Mouse (Mus musculus) cerebellum, adult 9-11 months (tissue): ENCODE results near the gene Cux1.
"Not testable (repeated sequence)": the region's sequence is repeated elsewhere in the genome, so short reads cannot be mapped to it uniquely, and the experiment has no call there.

Experiments
- DNase-seq: peaks from one replicate; pipeline ENCODE4 v3.0.0; 2022

The Cux1 gene

DNA sequence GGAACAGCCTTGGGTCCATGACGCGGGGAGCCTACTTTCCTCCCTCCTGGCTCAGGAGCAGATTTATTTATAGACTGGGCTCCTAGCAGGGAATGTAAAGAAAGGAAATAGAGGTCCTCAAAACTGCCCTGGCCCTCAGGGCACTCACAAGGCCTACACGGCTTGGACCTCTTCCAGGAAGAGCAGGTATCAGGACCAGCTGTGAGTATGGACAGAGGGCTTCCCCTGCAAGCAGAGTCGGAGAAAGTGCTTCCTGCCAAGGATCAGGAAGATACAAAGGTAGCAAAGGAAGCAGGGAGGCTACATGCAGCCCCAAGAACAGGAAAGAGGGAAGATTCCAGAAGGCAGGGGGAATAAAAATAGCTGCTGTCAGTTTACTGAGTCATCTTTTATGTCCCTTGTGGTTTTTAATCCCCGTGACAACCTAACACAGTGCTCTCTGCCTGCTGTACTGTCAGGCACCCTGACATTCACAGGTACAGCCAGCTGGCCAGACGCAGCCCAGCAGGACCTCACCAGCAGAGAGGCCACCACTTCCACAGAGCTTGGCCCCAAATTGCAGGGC, 66.9 kb downstream of the Cux1 start:
- DNase-seq: peak; percentile 79

DNA sequence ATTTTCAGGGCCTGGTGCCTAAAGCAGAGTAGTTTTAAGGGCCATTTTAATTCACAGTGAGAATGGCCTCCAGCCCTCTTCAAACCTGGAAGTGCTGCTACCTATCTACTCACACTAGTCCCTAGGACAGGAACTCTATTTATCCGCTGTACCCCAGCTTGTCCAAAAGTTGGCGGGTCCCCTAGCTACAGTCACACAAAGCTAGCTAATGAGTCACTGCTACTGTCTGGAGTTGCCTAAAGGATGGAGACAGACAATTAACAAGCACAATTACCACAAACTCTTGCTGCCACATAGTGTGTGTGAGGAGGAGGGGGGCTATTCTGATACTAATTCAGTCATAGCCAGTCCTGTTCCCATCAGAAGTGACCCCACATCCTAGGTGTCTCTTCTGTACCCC, 68.0 kb downstream of the Cux1 start:
- DNase-seq: no peak

DNA sequence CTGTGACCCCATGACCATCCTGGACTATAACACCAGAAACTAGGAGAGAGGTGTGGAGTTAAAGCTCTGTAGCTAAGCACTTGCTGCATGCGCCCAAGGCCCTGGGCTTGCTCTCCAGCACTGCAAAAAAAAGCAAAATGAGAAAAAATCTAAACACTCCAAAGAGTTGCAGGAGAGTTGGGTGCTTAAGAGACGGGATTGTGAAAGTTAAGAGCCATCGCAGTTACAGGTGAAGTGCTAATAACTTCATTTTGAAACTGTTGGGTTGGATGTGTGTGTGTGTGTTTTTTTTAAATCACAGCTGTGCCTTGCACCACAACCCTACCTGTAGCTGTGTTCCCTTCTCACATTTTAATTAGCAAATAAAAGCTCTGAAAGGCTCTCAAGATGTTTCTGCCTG, 68.5 kb downstream of the Cux1 start:
- no peak for DNase-seq

DNA sequence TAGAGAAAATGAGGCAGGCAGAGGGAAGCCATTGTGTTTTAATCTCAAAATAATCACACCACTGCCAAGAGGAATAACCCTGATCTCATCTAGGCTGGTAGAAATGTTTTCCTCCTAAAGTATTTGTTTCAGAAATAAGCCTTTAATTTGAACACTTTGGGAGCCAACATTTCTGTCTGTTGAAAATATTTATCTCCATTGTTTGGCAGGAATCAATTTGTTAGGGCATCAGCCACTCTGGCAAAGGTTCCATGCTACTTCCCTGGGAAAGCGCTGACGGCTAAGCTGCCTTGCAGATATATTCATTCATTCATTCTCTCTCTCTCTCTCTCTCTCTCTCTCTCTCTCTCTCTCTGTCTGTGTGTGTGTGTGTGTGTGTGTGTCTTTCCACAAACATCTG, 70.0 kb downstream of the Cux1 start:
- DNase-seq: no peak

DNA sequence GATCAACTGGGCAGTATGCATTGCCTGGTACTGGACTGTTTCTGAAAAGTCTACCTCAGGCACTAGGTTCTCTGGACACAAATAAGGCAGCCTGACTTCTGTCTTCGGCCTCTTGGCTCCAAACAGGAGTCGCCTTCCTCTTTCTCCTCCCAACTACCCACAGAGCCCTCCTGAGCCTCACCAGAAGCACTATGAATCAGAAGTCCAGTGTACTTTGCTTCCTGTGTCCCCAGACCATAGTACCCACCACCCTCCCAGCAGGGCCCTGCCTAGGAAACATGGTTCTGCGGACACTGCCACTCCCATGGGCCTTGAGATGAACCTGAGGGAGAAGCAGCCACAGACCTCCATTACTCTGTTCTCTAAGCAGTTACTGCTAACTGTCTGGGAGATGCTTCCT, 71.7 kb downstream of the Cux1 start:
- DNase-seq: no peak

DNA sequence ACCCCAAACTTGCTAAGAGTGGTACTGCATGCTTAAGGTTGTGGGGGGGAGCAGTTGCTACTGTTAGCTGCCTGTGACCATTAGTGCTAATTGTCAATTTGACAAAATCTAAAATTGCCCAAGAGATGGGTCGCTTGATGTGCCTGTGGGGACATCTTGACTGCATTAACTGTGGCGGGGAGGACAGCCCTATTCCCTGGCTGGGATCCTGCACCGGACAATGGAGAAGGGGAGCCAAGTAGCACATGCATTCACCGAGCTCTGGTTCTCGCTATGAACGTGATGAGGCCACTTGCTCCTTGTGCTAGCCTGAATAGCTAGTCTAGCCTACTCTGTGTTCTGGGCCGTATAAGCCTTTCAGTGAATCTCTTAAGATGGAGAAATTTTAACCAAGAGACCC, 72.4 kb downstream of the Cux1 start:
- DNase-seq: no peak

DNA sequence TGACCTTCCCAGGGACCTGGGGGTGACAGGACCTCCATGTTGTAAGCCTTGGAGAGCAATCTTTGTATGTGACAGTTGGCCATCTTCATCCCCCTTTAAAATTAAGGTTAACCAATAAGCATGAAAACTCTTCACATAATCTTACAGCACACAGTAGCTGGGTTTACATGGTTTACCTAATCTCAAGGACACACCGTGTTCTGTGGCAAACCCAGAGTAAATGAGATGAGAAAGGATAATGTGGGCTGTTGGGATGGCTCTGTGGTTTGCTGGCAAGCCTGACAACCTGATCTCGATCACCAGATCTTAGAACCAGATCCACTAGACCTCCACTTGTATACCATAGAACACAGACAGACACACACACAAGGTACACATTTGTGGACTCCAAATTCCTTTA, 73.0 kb downstream of the Cux1 start:
- no peak for DNase-seq

DNA sequence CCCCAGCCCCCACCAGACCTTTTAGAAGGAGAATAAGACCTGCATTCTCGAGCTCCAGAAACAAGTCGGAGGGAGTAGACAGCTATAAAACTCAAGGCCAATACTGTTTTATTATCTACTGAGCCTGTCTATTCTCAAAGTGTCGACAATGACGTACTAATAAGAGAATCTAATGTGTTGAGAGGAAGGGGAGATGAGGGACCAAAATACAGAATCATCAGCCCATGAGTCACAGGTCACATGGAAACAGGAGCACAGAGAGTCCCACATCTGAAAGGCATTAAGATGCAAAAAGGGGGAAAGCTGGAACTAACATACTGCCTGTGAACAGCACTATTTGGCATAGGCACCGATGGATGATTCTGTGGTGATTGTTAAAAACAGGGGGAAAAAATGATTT, 77.8 kb downstream of the Cux1 start:
- no peak for DNase-seq

DNA sequence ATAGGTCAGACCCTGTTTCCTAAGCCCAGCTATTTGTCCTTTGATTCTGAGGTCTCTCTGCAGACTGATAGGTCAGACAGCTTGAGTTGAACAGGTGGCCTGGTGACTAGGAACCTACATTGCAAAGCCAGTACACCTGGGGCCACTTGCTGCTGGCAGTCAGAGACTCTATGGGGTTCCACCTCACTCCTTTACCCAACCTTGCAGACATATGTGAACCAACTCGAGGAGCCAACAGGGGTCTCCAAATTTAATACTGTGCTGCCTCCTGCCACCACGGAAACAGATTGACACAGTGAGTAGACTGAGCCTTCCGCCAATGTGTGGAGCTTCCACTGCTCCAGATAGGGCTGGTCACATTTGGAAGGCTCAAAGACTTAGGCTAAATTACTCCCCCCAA, 78.6 kb downstream of the Cux1 start:
- peak; percentile 92 for DNase-seq

DNA sequence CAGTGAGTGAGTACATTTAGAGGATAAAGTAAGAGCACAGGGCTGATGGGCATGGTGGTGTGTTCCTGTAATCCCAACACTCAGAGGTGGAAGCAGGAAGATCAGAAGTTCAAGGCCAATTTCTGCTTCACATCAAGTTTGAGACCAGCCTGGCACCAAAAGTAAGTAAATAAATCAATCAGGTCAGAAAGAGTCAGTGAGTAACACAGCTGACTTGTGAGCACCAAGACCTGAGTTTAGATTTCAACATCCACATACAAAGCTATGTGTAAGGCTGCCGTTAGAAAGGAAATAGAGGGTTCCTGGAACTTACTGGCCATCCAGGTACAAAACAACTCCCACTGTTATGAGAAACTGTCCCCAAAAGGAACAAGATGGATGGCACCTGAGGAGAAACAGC, 79.1 kb downstream of the Cux1 start:
- DNase-seq: no peak

DNA sequence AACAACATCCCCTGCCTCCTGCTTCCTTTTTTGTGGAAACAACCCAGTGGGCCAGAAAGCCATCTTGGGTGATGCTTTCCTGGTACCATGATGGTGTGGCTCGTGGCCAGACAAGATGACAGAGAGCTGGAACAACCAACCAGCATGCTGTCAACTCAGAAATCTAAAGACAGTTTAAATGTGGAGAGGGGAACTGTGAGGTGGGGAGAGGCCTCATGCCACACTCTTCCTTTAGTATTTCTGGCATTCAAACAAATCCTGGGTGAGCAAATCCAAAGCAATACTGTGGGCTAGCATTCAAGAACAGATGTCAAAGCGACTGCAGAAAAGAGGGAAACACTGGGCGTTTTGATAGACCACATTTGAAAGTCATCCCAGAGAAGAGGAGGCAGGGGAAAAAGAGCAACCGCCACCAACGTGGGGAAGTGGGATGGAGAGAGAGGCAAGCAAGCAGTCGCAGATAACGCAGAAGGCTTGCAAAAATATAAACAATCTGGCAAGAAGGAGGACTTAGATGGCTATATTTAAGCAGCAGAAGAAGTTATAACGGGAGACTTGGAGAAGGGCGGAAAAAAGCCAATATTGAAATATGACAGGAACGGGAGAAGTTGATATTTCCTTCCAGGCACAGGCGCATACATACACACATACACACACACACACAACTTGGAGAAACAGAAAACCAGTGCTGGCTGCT, 79.7 kb downstream of the Cux1 start:
- peak; percentile 62 for DNase-seq

DNA sequence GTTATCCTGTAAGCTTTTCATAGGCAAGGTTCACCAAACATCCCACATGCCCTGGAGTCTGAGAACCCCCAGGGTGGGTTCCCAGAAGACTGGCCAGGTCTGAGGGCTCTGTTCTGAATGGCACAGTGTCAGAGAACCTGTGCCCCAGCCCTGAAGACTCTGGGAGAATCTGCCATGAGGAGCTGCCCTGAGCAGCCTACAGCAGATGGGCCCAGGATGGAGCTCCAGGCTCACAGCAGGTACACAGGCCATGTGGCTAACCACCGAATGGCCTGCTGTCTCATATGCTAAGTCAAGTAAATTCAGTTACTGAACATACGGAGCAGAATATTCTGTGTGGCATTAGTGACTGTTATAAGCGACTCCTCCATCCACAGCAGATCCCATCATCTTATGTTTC, 80.9 kb downstream of the Cux1 start:
- DNase-seq: peak; percentile 96

DNA sequence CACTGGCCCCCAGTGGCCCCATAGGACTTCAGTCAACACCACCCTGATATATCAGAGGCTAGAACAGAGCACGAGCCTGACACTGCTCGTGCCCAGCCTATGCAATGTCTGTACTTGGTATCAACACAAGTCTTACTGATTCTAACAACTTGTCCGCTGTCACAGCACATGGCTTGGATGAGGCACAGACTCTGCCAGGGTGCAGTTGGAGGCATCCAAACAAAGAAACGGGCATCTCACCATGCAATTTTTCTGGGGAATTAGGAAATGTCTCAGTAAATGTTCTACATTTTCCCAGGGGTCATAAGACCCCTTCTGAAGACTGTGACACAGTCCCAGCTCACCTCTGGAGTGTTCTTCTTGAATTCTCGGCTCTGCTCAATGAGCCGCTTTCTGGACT, 81.9 kb downstream of the Cux1 start:
- peak; percentile 52 for DNase-seq

DNA sequence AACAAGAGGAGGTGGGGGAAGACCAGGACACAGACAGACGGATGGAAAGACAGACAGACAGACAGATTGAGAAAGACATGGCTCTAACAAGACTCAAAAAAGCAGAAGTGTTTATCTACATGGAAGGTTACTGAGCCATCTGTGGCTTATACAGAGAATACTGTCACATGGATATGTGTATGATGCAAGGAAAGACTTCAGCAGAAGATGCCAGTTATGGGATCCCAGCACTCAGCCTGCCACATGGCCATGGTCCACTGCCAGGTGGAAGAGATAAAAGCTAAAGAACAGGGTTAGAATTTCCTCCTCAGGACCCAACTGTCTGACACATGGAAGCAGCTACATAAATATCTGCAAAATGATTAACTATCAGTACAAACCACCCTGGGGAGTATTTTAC, 84.9 kb downstream of the Cux1 start:
- peak; percentile 78 for DNase-seq

DNA sequence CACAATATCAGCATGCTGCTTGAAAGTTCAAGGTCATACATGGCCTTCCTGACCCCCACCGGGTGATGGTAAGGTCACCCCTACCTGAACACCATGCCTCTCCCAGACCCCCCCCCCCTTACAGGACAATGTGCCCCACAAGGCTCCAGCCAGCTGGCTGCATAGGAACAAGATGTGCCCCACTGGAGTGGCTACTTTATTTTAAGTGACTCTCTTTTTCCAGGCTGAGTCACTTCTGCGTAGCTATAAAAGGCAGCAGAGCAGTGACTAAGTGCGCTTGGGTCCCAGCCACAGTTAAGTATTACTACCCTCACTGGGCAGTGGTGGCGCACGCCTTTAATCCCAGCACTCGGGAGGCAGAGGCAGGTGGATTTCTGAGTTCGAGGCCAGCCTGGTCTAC, 86.7 kb downstream of the Cux1 start:
- DNase-seq: no peak

DNA sequence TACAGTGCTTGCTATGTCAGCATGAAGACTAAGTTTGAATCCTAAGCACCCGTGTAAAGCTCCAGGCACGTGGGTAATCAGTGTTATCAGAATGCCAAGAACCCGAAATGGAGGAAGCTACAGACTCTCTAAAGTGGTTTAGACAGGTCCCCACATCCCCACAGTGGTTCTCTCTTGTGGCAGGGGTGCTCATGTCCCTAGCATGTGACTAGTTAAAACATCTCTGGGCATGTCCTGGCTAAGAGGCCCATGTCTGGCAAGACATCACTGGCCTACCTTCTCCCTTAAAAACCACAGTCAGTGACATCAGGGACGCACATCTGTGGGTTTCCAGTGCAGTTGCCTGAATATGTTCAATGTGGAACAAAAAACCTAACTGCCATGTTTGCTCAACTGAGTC, 87.5 kb downstream of the Cux1 start:
- DNase-seq: no peak

DNA sequence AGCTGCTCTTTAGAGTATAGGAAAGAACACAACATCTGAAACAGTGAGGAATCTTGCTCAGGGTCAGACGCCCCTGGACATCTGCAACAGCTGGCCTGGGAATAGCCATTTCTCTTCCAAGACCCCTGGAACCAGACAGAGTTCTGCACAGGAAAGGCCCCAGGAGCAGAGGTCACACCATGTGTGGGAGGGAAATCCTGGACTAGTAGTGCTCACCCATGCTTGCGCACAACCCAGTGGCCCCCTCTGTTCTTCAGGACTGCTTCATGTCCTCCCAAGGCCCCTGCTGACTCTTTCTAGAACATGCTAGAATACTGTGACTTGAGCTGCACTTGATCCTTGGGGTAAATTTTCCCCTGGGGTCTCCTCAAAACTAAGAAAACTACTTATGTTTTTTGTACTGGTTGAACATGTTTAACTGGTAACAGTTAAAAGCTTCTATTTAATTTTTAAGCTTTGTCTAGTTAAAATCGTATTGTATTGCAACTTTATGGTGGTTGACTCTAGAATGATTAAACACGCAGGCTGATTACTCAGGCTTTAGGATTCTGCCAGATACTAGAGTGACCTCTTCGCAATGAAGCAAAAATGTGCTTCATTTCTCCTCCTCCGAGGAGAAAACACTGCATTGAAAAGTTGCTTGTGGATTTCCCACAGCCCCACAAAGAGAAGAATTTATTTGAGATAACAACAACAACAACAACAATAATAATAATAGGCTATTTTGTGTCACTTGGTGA, 88.1 kb downstream of the Cux1 start:
- no peak for DNase-seq

DNA sequence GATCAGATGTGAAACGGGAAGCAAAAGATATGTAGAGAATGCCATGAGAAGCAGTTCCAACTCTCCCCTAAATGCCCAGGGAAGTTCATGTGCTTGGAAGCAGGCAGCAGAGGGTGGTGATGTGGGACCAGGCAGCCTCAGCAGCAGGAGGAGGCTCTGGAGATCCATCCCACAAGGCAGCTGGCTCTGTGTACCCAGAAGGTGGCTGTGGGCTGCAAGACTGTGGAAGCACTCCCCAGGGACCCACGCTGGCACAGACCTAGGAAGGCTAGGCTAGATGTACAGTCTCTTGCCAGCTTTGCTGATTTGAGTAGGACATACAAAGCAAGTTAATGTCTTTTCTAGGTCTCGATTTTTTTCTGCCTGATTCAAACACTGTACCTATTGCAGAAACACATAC, 91.0 kb downstream of the Cux1 start:
- DNase-seq: no peak

DNA sequence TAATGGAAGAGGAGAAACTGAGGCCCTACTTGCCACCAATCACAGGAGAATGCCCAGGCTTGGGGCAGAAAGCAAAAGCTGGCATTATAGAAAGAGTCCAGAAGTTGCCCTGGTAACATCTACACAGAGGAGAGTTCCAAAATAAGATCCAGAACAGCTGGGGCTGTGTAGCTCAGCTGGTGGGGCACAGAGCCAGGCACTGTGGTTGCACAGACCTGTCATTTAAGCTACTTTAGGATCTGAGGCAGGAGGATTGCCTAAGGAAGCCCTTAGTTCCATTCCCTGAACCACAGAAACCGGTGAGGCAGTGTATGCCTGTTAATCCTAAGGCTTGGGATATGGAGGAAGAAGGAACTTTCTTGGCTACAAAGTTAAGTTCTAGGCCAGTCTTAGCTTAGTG, 92.1 kb downstream of the Cux1 start:
- no peak for DNase-seq

DNA sequence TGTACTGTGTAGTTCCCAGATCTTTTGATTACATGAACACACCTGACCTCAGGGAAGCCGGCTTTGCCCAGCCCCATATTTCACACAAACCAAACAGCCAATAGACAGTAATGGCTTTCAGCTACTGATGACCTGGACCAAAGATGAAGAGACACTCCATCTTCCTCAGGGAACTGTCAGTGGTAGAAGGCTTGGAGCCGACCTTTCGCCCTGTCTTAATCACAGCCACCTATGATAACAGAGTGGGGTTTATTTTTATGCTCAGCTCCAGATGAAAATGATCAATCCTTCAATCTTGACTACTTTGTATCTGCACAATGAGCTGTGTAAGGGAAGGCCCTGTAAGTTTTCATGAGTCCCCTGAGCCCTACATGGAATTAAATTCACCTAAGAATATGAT, 93.2 kb downstream of the Cux1 start:
- no peak for DNase-seq

DNA sequence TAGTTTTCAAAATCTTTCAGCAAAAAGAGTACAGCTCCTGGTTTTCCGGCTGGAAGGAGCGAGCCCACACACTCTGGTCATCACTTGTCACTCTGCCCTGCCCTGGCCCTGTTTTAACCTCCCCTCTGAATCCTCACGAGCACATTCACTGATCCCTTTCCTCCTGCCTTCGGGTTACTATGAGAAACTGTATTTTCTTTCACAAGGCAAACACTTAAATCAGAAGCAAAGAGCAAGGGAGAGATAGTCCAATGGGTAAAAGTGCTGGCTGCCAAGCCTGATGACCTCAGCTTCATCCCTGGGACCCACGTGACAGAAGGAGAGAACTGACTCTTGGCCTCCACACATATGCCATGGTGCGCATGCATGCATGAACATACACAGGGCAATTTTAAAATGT, 94.0 kb downstream of the Cux1 start:
- no peak for DNase-seq

DNA sequence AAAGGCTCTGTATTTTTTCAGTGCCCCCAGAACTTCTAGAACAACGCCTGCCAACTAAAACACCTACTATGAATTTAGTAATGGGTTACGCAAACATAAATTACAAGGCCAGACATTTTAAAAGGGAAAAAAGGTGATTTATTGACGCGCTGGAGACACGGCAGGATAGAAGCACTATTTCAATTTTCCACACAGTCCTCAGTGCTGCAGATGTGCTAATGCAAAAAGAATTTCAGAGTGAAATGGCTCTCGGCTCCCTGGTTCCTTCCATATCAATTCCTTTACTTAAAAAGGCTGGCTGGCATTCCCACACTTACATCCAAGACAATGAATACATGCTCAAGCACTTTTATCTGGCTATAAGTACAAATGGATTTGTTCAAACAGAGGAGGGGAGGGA, 94.4 kb downstream of the Cux1 start:
- DNase-seq: no peak

DNA sequence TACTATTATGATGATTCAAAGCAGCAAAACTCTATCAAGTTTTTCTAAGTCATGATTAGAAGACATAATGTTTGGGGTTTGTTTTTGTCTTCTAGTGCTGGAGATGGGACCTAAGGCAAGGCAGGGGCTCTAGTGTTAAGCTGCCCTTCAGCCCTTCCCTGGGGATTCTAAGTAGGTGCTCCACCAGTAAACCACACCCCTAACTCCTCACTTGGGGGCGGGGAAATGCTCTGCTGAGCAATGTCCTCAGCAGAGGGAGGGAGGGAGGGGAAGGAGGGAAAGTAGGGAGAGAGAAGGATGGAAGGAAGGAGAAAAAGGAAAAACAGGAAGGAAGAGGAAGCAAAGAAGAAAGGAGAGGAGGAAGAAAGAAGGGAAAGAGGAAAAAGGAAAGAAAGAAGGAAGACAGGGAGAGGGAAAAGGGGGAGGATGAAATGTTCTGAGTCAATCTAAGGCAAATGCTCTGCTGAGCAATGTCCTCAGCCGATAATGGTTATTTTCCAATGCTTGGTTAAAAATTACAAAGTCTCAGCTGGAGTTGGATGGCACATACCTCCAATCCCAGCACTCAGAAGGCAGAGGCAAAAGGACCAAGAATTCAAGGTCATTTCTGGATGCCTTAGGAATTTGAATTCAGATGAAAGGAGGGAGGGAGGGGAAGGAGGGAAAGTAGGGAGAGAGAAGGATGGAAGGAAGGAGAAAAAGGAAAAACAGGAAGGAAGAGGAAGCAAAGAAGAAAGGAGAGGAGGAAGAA, 96.1 kb downstream of the Cux1 start:
- not testable (repeated sequence) for DNase-seq

DNA sequence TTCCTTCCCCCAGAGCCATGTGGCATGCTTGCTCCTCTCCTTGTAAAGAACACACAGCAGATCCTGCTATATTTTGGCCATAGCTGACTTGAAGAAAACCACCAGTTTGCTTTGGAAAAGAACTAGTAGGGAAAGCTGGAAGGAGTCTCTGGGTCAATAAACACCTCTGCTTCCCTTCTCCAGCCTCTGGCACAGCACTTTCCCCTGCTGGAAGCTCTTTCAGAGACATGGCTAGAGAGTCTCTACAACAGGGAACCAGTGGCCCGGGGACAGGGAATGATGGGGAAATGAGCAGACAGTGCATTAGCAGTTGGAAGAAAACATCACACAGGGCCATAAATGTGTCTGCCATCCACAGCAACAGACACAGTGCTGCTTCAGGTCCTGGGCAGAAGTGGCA, 98.0 kb downstream of the Cux1 start:
- no peak for DNase-seq
